Mouse (Mus musculus) kidney, postnatal 36 days (tissue): ENCODE results near the gene Ctag2.

Source experiments
- DNase-seq, 2 experiments: peaks; one replicate each; pipeline ENCODE4 v3.0.0; 2021 to 2022; ENCODE audit warnings: mixed read lengths in 2 of 2

Gene Ctag2

DNA sequence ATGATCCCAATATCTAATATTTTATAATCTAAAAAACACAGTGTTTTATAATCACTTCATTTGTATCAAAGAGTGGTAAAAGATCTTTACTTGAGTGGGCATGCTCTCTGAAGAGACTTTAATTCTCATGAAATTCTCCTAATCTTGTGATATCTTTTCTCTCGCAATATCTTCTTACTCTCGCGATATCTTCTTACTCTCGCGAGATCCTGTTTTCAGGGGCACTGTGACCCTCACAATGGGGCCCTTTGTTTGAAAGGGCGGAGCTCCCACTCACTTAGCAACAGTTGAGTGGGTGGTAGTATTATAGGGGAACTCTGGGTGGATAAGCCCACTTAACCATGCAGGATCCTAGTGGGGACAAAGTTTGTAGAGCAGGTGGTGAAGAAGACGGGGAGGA lies at the start of gene Ctag2:
Gene Ctag2, plus strand, starts transcription at position 301 of the 400 bp plus-strand sequence.
- no peak for DNase-seq
